Mouse (Mus musculus) midbrain, postnatal 0 days (tissue): Measurements from ENCODE around the gene 1110017D15Rik. TPM values are rescaled to one million over a fixed set of nuclear protein-coding genes. Genes with fewer than 3 reads are reported as not detected.

ENCODE experiments used
- ATAC-seq: fragments of 200-750 bp; cut with Nextera tagmentation; 2 replicates; pipeline ENCODE4 v1.8.0; 2017; ENCODE audit warnings: moderate number of reproducible peaks, mild to moderate bottlenecking, moderate TSS enrichment, moderate library complexity; ENCODE audit not compliant: low FRiP score
- DNase-seq: peaks from one replicate; pipeline ENCODE4 v3.0.0-alpha.2; 2015; ENCODE audit warnings: low spot score
- H3K27ac ChIP-seq: fragments of 300-500 bp; sonication (generic); 2 replicates; pipeline ENCODE4 v1.5.1; 2014; ENCODE audit warnings: low read depth, mild to moderate bottlenecking, low read length, mixed read lengths
- H3K27me3 ChIP-seq: fragments of 300-500 bp; sonication (generic); 2 replicates; pipeline ENCODE4 v1.6.1; 2014; ENCODE audit warnings: low read length, control low read depth, mixed read lengths; ENCODE audit not compliant: insufficient read depth
- H3K36me3 ChIP-seq: fragments of 300-500 bp; sonication (generic); 2 replicates; pipeline ENCODE4 v1.6.1; 2014; ENCODE audit warnings: low read length, control low read depth, mixed read lengths; ENCODE audit not compliant: insufficient read depth
- H3K4me1 ChIP-seq: fragments of 300-500 bp; sonication (generic); 2 replicates; pipeline ENCODE4 v1.6.1; 2014; ENCODE audit warnings: mild to moderate bottlenecking, control low read depth, antibody characterized with exemption, low read length, mixed read lengths; ENCODE audit not compliant: insufficient read depth
- H3K4me2 ChIP-seq: fragments of 300-500 bp; sonication (generic); 2 replicates; pipeline ENCODE4 v1.6.1; 2014; ENCODE audit warnings: low read depth, mild to moderate bottlenecking, low read length, mixed read lengths; ENCODE audit not compliant: poor library complexity, severe bottlenecking
- H3K4me3 ChIP-seq: fragments of 300-500 bp; sonication (generic); 2 replicates; pipeline ENCODE4 v1.5.1; 2014; ENCODE audit warnings: low read depth, mild to moderate bottlenecking, low read length, moderate library complexity
- H3K9ac ChIP-seq: fragments of 300-500 bp; sonication (generic); replicated peaks from 2 replicates; pipeline ENCODE4 v1.6.1; 2014; ENCODE audit warnings: mild to moderate bottlenecking, low read length, moderate library complexity, mixed read lengths; ENCODE audit not compliant: poor library complexity, severe bottlenecking
- H3K9me3 ChIP-seq: fragments of 300-500 bp; sonication (generic); 2 replicates; pipeline ENCODE4 v1.6.1; 2016; ENCODE audit warnings: low read length, control low read depth
- CTCF ChIP-seq: IDR thresholded peaks from 2 replicates; pipeline ENCODE4 v1.5.1; 2016; ENCODE audit warnings: antibody characterized with exemption, mild to moderate bottlenecking
- WGBS: fragments of 180-500 bp; shearing (Covaris S2); extraction: QIAGEN DNeasy Blood & Tissue Kit; methylation state at CpG from one replicate; pipeline ENCODE4 v1.1.7; 2014; 5-methylcytosine and 5-hydroxymethylcytosine counted together
- polyA plus RNA-seq: library from polyadenylated mRNA; unstranded; fragments of >200 nt; fragmentation: Nextera tagmentation; extraction: Ambion mirVana; gene quantifications from 2 replicates; pipeline ENCODE4 v1.2.1, GENCODE M21; 2015
- total RNA-seq: library from RNA; depleted of rRNA; stranded (reverse); fragments of >200 nt; gene quantifications from 2 replicates; pipeline ENCODE4 v1.2.3, GENCODE M21; 2014; rRNA removed

Gene 1110017D15Rik
- total RNA-seq (10.9 and 11.8 TPM in 2 replicates), polyA plus RNA-seq (18.1 and 20.7 TPM in 2 replicates)

DNA sequence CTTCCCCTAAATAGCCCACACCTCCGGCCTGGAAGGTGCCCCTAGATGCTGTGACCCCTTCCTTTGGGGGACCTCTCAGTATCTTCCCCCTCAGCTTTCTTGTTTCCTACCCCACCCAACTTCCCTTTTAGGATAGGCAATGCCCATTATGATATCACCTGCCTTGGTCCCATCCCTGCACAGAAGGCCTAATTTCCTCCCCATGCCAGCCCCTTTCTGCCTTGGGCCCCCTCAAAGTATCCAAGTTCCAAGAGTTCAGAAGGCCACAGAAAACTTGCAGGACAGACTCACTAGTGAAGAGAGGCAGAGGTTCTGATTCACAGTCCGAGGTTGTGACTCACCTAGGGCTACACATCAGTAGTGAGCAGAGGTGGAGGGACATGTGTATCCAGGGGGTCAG lies at the start of gene 1110017D15Rik:
TSS of gene 1110017D15Rik (minus strand) at position 101 of the 400 bp plus-strand sequence.
- no peak within 1 kb of the TSS for H3K4me3 ChIP-seq
- no peak within 1 kb of the TSS for H3K27ac ChIP-seq
- no peak for ATAC-seq
- WGBS = 95% methylated on average over 2 of the region's 2 CpGs
- no peak for DNase-seq
- no peak for TF ChIP-seq CTCF
- H3K9me3 ChIP-seq = no peaks in the 10 kb centered on the region
- no peak within 1 kb of the TSS for H3K9ac ChIP-seq
- no peaks in the 10 kb centered on the region for H3K27me3 ChIP-seq
- peaks cover 7% of the 10 kb centered on the region for H3K4me1 ChIP-seq
- H3K4me2 ChIP-seq = no peak within 1 kb of the TSS
- peaks cover 15% of the 10 kb centered on the region for H3K36me3 ChIP-seq

DNA sequence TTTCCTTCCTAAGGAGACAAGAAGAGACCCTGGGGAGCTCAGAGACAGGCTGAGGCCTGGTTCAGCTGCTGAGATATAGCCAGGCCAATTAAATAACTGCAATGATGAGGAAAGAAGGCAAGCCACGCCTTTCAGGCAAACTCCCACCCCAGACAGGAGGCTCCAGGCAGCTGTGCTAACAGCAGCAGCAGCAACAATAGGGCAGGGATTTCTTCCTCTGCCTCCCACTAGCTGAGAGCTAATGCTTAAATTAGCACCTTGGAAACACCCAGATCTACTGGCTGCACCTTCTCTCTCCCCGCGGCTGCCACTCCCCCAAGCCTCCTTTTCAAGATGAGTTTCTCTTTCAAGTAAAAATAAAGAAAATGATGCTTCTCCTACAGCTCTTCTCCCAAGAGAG lies 49.0 kb upstream of the 1110017D15Rik start:
- no peak for TF ChIP-seq CTCF
- peaks cover 7% of the 10 kb centered on the region for H3K36me3 ChIP-seq
- H3K4me2 ChIP-seq = peak overlapping the region; percentile 20; the same call in 1 of the 2 replicates
- 13% methylated on average over 3 of the region's 3 CpGs for WGBS
- no peak overlapping the region for H3K4me3 ChIP-seq
- H3K9ac ChIP-seq = no peak overlapping the region
- DNase-seq (no peak), ATAC-seq (no peak)
- H3K27me3 ChIP-seq = no peaks in the 10 kb centered on the region
- no peaks in the 10 kb centered on the region for H3K9me3 ChIP-seq
- H3K4me1 ChIP-seq = peaks cover 25% of the 10 kb centered on the region
- H3K27ac ChIP-seq = no peak overlapping the region

DNA sequence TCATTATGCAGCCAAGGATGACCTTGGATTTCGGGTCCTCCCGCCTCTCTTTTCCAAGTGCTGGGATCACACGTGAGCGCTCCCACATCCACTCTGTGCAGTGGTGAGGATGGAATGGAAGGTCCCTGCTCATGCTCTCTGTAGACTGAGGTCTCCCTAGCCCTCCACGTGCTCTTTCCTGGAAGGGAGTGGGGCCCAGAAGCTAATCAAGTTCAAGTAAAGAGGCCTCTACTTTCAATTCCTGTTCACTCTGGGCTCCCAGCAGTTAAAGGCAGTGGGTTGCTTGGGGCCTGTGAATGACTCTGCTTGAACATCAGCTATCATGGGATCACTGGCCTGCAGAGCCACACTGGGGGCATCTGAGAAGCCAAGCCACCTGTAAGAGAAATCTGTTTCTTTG lies 46.2 kb upstream of the 1110017D15Rik start:
- H3K36me3 ChIP-seq = peaks cover 7% of the 10 kb centered on the region
- DNase-seq (no peak), ATAC-seq (no peak)
- no peak for TF ChIP-seq CTCF
- peaks cover 25% of the 10 kb centered on the region for H3K4me1 ChIP-seq
- H3K27me3 ChIP-seq = no peaks in the 10 kb centered on the region
- no peak overlapping the region for H3K4me3 ChIP-seq
- no peak overlapping the region for H3K9ac ChIP-seq
- 88% methylated on average over 5 of the region's 5 CpGs for WGBS
- H3K27ac ChIP-seq = no peak overlapping the region
- no peaks in the 10 kb centered on the region for H3K9me3 ChIP-seq
- no peak overlapping the region for H3K4me2 ChIP-seq

DNA sequence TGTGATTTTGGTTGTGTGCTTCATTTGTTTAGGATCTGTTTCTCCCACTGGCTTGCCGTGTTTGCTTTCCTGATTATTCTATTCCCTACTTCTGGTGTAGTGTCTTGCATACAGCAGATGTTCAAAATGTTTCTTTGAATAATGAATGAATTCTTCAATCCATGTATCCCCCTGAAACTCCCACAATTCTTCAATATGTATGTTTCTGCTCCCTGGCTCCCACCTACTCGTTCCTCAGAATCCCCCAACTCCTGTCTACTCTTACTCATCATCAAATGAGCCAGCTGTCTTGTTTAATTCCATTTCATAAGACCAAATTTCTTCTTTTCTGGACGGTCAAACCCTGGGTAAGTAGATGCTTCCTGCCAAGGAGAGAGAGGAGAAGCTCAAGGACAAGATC lies 40.0 kb upstream of the 1110017D15Rik start:
- no peaks in the 10 kb centered on the region for H3K27me3 ChIP-seq
- no peaks in the 10 kb centered on the region; the same call in 1 of the 2 replicates for H3K36me3 ChIP-seq
- WGBS = 51% methylated on average over 3 of the region's 3 CpGs
- no peak overlapping the region; the same call in 1 of the 2 replicates for H3K27ac ChIP-seq
- DNase-seq (no peak), ATAC-seq (no peak)
- no peak overlapping the region for H3K4me3 ChIP-seq
- H3K9ac ChIP-seq = no peak overlapping the region
- H3K4me2 ChIP-seq = no peak overlapping the region
- TF ChIP-seq CTCF = no peak
- peaks cover 9% of the 10 kb centered on the region for H3K4me1 ChIP-seq
- no peaks in the 10 kb centered on the region for H3K9me3 ChIP-seq

DNA sequence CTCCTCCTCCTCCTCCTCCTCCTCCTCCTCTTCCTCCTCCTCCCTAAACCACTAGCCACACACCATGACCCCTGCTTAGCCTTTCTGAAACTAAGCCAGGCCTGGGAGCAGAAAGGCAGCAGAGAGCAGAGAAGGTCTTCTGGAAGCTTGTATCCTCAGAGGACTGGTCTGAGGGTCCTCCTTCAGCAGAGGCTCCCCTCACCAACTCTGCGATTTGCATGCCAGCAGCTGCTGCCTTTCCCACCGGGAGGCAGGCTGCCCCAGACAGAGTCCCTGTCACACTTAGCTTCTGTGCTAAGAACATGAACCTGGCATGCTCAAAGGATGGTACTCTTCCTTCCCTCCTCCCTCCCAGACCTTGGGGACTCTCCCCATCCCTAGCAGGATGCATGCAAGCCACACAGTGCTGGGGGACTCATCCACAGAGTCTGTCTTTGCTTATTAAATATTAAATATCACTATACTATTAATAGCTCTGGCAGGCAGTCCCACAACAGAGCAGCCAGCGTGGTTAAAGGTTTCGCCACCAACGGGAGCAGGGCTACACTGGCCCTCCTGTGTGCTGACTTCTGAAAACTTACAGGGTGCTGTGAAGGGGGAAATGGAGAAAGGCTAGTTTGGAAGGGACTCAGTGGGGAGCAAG lies 39.3 kb upstream of the 1110017D15Rik start:
- Histone ChIP-seq H3K9ac (no peak overlapping the region), H3K27ac (peak overlapping the region; percentile 26; the same call in 1 of the 2 replicates), H3K4me2 (peak overlapping the region; percentile 18; the same call in 1 of the 2 replicates), H3K27me3 (no peaks in the 10 kb centered on the region), H3K4me1 (peaks cover 9% of the 10 kb centered on the region), H3K9me3 (no peaks in the 10 kb centered on the region), H3K4me3 (no peak overlapping the region), H3K36me3 (no peaks in the 10 kb centered on the region; the same call in 1 of the 2 replicates)
- WGBS = 49% methylated on average over 5 of the region's 5 CpGs
- DNase-seq (no peak), ATAC-seq (peak; percentile 36; the same call in 1 of the 2 replicates)
- no peak for TF ChIP-seq CTCF

DNA sequence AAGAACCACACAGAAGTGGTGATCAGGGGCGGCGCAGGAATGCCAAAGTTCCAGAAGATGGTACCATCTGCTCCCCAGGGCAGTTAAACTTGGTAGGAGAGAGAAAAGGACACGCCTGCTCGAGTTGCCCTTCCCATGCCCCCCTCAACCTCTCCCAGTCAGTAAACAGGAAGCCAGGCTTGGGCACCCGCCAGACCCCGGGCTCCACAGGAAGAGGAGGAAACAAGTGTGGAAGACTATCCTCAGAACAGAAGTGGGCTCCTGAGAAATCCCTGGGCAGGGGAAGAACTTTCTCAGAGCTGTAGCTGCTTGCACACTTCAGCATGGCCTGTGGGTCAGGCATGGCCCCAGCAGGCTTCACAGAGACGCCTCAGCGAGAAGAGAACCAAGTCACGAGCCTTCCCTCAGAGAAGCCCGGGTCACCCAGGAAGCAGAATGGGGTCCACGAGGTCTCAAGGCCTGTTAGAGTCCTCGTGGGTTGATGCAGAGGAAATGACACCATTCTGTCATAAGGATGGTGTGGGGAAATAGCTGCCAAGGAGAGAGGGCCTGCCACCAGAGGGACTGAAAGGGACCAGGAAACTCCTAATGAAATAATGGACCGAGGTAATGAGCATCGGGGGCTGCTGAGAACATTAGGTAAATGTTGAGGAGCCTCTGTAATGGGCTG lies 38.0 kb upstream of the 1110017D15Rik start:
- H3K4me3 ChIP-seq = no peak overlapping the region
- no peaks in the 10 kb centered on the region; the same call in 1 of the 2 replicates for H3K36me3 ChIP-seq
- peaks cover 9% of the 10 kb centered on the region for H3K4me1 ChIP-seq
- no peaks in the 10 kb centered on the region for H3K27me3 ChIP-seq
- H3K27ac ChIP-seq = no peak overlapping the region
- no peak for TF ChIP-seq CTCF
- no peak for ATAC-seq
- DNase-seq = no peak
- no peaks in the 10 kb centered on the region for H3K9me3 ChIP-seq
- 78% methylated on average over 14 of the region's 14 CpGs for WGBS
- H3K4me2 ChIP-seq = no peak overlapping the region
- no peak overlapping the region for H3K9ac ChIP-seq
